Mouse (Mus musculus) CH12.LX (cell line): ENCODE measurements around the gene Evi5l. TPM values are rescaled to one million over a fixed set of nuclear protein-coding genes. Genes with fewer than 3 reads are reported as not detected.

ENCODE experiments used
- DNase-seq: peaks from one replicate; pipeline ENCODE4 v3.0.0-alpha.2; 2013; ENCODE audit errors: extremely low read depth
- H3K27ac ChIP-seq: 2 replicates; pipeline ENCODE4 v1.5.1; 2012; ENCODE audit warnings: low read depth, mild to moderate bottlenecking, control low read depth, moderate library complexity; ENCODE audit not compliant: insufficient read depth
- H3K27me3 ChIP-seq: replicated peaks from 2 replicates; pipeline ENCODE3; 2012; ENCODE audit warnings: inconsistent platforms
- H3K36me3 ChIP-seq, 2 experiments: replicated peaks in 1 of 2; 2 replicates each; pipeline versions ENCODE3 to v1.6.1; 2012; ENCODE audit warnings: inconsistent platforms in 1 of 2, low read length in 1 of 2, mild to moderate bottlenecking in 1 of 2, mixed read lengths in 1 of 2, moderate library complexity in 1 of 2; ENCODE audit not compliant: control insufficient read depth in 1 of 2, insufficient read depth in 1 of 2
- H3K4me1 ChIP-seq, 2 experiments: 2 replicates each; pipeline ENCODE4 v1.6.1; 2012; ENCODE audit warnings: inconsistent platforms in 1 of 2, moderate library complexity in 1 of 2; ENCODE audit not compliant: insufficient read depth in 2 of 2, control insufficient read depth in 1 of 2
- H3K4me2 ChIP-seq: 2 replicates; pipeline ENCODE4 v1.6.1; 2012; ENCODE audit warnings: low read depth, mild to moderate bottlenecking, control low read depth; ENCODE audit not compliant: poor library complexity, insufficient read depth, severe bottlenecking
- H3K4me3 ChIP-seq, 3 experiments: fragments of 150-350 bp in 1 of 3; sonication (generic) in 1 of 3; replicated peaks in 1 of 3; 2 replicates each; pipeline versions ENCODE3 to v1.5.1; 2011 to 2012; ENCODE audit warnings: low read depth in 2 of 3, low read length in 2 of 3, mild to moderate bottlenecking in 2 of 3, moderate library complexity in 2 of 3, control low read depth in 1 of 3, improper control_type of control experiment in 1 of 3, inconsistent platforms in 1 of 3, mixed read lengths in 1 of 3; ENCODE audit not compliant: poor library complexity in 1 of 3
- H3K79me2 ChIP-seq: replicated peaks from 2 replicates; pipeline ENCODE4 v1.6.1; 2012; ENCODE audit warnings: mild to moderate bottlenecking, moderate library complexity; ENCODE audit not compliant: control insufficient read depth, poor library complexity, insufficient read depth, severe bottlenecking; ENCODE audit errors: extremely low read depth
- H3K9ac ChIP-seq: 2 replicates; pipeline ENCODE4 v1.6.1; 2012; ENCODE audit warnings: low read depth, mild to moderate bottlenecking, control low read depth, moderate library complexity; ENCODE audit not compliant: insufficient read depth
- H3K9me3 ChIP-seq: replicated peaks from 2 replicates; pipeline ENCODE3; 2012; ENCODE audit warnings: low read length, inconsistent platforms, mixed read lengths
- BHLHE40 ChIP-seq: IDR thresholded peaks from 2 replicates; pipeline ENCODE4 v1.6.1; 2011; ENCODE audit warnings: mild to moderate bottlenecking, low read depth, low read length, improper control_type of control experiment
- ELF1 ChIP-seq: IDR thresholded peaks from 2 replicates; pipeline ENCODE4 v1.6.1; 2014; ENCODE audit warnings: low read depth, mild to moderate bottlenecking, inconsistent platforms, low read length, improper control_type of control experiment
- GABPA ChIP-seq: IDR thresholded peaks from 2 replicates; pipeline ENCODE4 v1.6.1; 2012; ENCODE audit warnings: low read depth, low read length, improper control_type of control experiment, inconsistent platforms; ENCODE audit not compliant: insufficient replicate concordance
- MAFK ChIP-seq: IDR thresholded peaks from 2 replicates; pipeline ENCODE4 v1.6.1; 2011; ENCODE audit warnings: low read length, improper control_type of control experiment; ENCODE audit not compliant: insufficient replicate concordance
- MAZ ChIP-seq: IDR thresholded peaks from 2 replicates; pipeline ENCODE4 v1.6.1; 2012; ENCODE audit warnings: low read depth, mild to moderate bottlenecking, inconsistent platforms, low read length, improper control_type of control experiment, moderate library complexity
- MXI1 ChIP-seq: IDR thresholded peaks from 2 replicates; pipeline ENCODE4 v1.6.1; 2011; ENCODE audit warnings: mild to moderate bottlenecking, low read depth, low read length, improper control_type of control experiment
- MYC ChIP-seq: IDR thresholded peaks from 2 replicates; pipeline ENCODE4 v1.6.1; 2011; ENCODE audit warnings: low read depth, mild to moderate bottlenecking, improper control_type of control experiment, low read length
- PAX5 ChIP-seq: IDR thresholded peaks from 2 replicates; pipeline ENCODE4 v1.6.1; 2012; ENCODE audit warnings: low read length, inconsistent platforms, mixed read lengths
- SIN3A ChIP-seq: IDR thresholded peaks from 2 replicates; pipeline ENCODE4 v1.6.1; 2012; ENCODE audit warnings: low read length, improper control_type of control experiment, inconsistent platforms
- TBP ChIP-seq: conservative IDR thresholded peaks from 2 replicates; pipeline ENCODE4 v1.6.1; 2011; ENCODE audit warnings: low read depth, low read length, improper control_type of control experiment
- ZC3H11A ChIP-seq: IDR thresholded peaks from 2 replicates; pipeline ENCODE4 v1.6.1; 2012; ENCODE audit warnings: low read depth, mild to moderate bottlenecking, inconsistent platforms, low read length, improper control_type of control experiment
- ZMIZ1 ChIP-seq: IDR thresholded peaks from 2 replicates; pipeline ENCODE4 v1.6.1; 2012; ENCODE audit warnings: low read depth, mild to moderate bottlenecking, inconsistent platforms, low read length, improper control_type of control experiment
- ZNF384 ChIP-seq: IDR thresholded peaks from 2 replicates; pipeline ENCODE4 v1.6.1; 2012; ENCODE audit warnings: low read depth, low read length, improper control_type of control experiment, inconsistent platforms
- dilution Hi-C: fragments of 300-500 bp; cut with MboI; formaldehyde crosslinking; loops from 2 replicates; pipeline ENCODE4 v1.14.3; 2020; ENCODE audit warnings: low sequenced_read_pairs; ENCODE audit not compliant: extremely low pct_unique_long_range_greater_than_20kb, extremely low pct_ligation_motif_present
- in situ Hi-C: fragments of 300-500 bp; cut with MboI; formaldehyde crosslinking; loops from 3 replicates; pipeline ENCODE4 v1.14.3; 2019; ENCODE audit warnings: low sequenced_read_pairs, low pct_ligation_motif_present, low pct_unique_long_range_greater_than_20kb, mixed read lengths
- polyA plus RNA-seq: library from polyadenylated mRNA; unstranded; fragments of >175 nt; gene quantifications from 2 replicates; pipeline ENCODE4 v1.2.1, GENCODE M21; 2012; ENCODE audit warnings: low read depth; ENCODE audit not compliant: insufficient read length
- total RNA-seq, 2 experiments: library from RNA; depleted of rRNA; stranded (reverse); fragments of 300-350 nt in 1 of 2; fragments of >200 nt in 1 of 2; gene quantifications; 2 replicates each; pipeline ENCODE4 v1.2.3; 2012 to 2014

The Evi5l gene
- total and polyA plus RNA-seq, 3 experiments, result 2.2 to 6.6 (median 3.6) TPM

DNA sequence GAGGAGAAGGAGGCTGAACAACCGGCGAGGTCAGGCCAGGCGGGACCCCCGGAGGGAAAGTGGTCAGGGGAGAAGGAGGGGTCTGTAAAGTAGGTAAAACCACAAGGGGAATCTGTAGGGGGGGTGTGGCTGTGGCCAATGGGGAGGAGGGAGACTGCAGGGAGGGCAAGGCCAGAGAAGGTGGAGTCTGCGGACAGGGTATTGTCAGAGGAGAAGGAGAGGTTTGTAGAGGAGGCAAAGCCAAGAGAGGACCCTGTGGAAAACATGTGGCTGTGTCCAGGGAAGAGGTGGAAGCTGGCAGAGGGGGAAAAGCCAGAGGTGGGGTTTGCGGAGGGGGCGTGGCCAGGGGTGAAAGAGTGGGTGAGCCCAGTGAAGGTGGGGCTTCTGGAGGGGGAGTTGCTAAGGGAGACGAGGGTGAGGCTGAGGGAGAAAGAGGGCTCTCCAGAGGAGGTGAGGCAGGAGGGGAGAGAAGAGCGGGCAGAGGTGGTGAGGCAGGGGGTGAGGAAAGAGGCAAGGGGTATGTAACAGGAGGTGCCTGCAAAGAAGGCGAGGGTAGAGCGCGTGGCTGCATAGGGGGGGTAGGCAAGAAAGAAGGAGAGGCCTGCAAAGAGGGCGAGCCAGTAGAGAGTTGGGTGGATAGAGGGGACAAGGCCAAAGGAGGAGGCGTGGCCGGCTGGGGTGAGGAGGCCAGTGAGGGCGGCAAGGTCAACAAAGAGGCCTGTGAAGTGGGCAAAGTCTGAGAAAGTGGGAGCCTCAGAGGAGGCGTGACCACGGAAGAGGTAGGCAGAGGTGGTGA, 47.0 kb downstream of the Evi5l start:
- H3K9me3 ChIP-seq, result peaks cover 2% of the 10 kb centered on the region
- dilution Hi-C loops (no loop called here), in situ Hi-C loops (no loop called here)
- H3K4me2 ChIP-seq, result peak overlapping the region; percentile 92
- TF ChIP-seq MAZ, result 0 out of 2 replicates have a peak, but pooled peaks have one; percentile 15
- TF ChIP-seq ZMIZ1, result no peak
- TF ChIP-seq MYC, result 0 out of 2 replicates have a peak, but pooled peaks have one; percentile 40
- DNase-seq, result peak; percentile 21
- H3K4me3 ChIP-seq, result peak overlapping the region; percentile 43 to 52 (median 50)
- H3K4me1 ChIP-seq, result peaks cover 7 to 19% of the 10 kb centered on the region in 2 experiments
- peak overlapping the region; percentile 28; the same call in 1 of the 2 replicates for H3K9ac ChIP-seq
- no peak overlapping the region for H3K27ac ChIP-seq
- peaks cover 0 to 2% of the 10 kb centered on the region in 2 experiments for H3K36me3 ChIP-seq
- no peaks in the 10 kb centered on the region for H3K27me3 ChIP-seq
- no peaks in the 10 kb centered on the region for H3K79me2 ChIP-seq

DNA sequence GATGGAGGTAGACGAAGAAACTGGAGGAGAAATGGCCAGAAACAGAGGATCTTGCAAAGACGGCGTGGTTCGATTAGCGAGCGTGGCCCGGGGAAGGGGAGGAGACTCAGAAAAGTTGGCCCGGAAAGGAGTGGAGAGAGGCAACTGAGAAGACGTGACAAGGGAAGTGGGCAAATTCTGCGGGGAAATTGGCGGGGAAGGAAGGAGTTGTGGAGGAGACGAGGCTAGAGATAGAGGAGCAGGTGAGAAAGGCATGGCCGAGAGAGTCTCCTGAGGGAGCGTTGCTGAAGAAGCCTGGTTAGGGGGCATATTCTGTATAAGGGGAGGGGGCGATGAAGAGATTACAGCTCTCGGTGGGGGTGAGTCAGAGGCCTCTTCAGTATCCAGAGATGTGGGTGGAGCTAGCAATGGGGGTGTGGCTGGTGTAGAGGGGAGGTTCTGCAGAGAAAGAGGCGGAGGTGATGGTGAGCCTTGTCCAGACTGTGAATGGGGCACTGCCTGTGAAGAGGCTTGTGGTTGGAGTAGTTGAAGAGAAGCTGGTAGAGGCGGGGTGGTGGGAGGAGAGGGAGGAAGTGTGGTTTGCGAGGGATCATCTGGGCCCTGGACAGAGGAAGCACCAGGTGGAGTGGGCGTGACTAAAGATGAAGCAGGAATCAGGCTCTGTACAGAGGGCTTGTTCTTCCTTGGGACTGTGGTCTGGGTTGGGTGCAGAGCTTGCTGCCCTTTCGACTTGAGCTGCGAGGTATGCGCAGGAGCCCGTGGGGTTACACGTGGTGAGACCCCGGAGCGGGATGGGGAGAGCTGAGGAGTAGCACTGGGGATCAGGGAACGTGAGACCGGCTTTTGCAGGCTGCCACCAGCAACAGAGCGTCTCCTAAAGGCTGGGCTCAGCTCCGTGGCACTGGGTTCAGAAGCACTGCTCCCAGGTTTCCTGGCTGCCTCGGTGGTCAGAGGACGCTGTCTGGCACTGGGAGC, 47.9 kb downstream of the Evi5l start:
- H3K4me2 ChIP-seq, result peak overlapping the region; percentile 92
- in situ Hi-C loops, result no loop called here
- no peaks in the 10 kb centered on the region for H3K27me3 ChIP-seq
- TF ChIP-seq SIN3A (no peak), ZC3H11A (no peak), ELF1 (0 out of 2 replicates have a peak, but pooled peaks have one; percentile 34), GABPA (no peak), ZMIZ1 (no peak), BHLHE40 (no peak), PAX5 (no peak), MAFK (no peak), MXI1 (peak; percentile 63; the same call in 1 of the 2 replicates), ZNF384 (no peak), TBP (0 out of 2 replicates have a peak, but pooled peaks have one; percentile 19)
- peak overlapping the region; percentile 28; the same call in 1 of the 2 replicates for H3K9ac ChIP-seq
- H3K4me3 ChIP-seq, result peak overlapping the region; percentile 43 to 52 (median 50)
- H3K79me2 ChIP-seq, result no peaks in the 10 kb centered on the region
- DNase-seq, result peak; percentile 83
- peaks cover 7 to 19% of the 10 kb centered on the region in 2 experiments for H3K4me1 ChIP-seq
- peaks cover 0 to 2% of the 10 kb centered on the region in 2 experiments for H3K36me3 ChIP-seq
- dilution Hi-C loops, result no loop called here
- peaks cover 2% of the 10 kb centered on the region for H3K9me3 ChIP-seq
- no peak overlapping the region for H3K27ac ChIP-seq
